Mouse (Mus musculus): ENCODE results near the gene Rundc3b.

The Rundc3b gene

DNA sequence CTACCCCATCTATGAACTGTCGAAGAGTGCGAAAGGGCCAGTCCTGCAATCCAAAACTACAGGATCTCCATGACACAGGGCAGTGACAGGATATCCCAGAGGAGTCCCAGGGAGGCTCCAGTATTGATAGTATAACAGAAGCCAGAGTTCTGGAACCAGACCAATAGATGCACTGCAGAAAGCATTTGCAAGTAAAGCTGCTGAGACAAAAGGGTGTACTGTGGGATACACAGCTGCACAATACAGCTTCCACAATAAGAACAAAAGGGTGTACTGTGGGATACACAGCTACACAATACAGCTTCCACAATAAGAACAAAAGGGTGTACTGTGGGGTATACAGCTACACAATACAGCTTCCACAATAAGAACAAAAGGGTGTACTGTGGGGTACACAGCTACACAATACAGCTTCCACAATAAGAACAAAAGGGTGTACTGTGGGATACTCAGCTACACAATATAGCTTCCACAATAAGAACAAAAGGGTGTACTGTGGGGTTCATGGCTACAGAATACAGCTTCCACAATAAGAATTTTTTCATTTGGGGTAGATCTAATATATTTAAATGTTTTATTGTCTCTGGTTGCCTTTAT, 134.0 kb downstream of the Rundc3b start:
- DNase-seq (ENCODE audit: low read depth, low spot score) = no peak

GRCm38 (mm10) chr5:8487989-8488700, 134.6 kb downstream of the Rundc3b start:
- no peak for DNase-seq (ENCODE audit: low read depth, low spot score)

DNA sequence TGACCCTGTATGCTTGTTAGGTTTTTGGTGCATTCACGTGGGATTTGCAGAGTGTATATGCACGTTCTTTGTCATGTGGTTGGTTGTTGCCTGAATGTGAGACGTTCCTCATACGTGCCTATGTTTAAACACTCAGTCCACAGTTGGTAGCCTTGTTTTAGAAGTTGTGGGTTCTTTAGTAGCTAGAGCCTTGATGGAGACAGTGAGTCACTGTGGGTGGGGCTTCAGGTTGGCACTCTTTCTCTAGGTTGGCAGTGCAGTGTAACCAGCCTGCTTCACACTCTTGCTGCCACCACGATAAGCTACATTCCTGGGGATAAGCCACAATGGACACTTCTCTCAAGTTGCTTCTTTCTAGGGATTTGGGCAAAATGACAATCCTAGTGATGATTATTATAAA, 166.2 kb downstream of the Rundc3b start:
- no peak for DNase-seq (ENCODE audit: low read depth, low spot score)

- no peak for DNase-seq (ENCODE audit: low read depth, low spot score)
Measured at GRCm38 (mm10) chr5:8455565-8455964, 167.2 kb downstream of the Rundc3b start.
